Mouse (Mus musculus) liver, embryonic 14.5 days (tissue): Measurements from ENCODE around the gene Dgkh.

Experiments
- CTCF ChIP-seq: IDR thresholded peaks from 2 replicates; pipeline ENCODE4 v1.5.1; 2016; ENCODE audit warnings: antibody characterized with exemption, low read depth, control low read depth
- EP300 ChIP-seq: IDR thresholded peaks from 2 replicates; pipeline ENCODE4 v1.6.1; 2016; ENCODE audit warnings: antibody characterized with exemption, low read depth

GRCm38 (mm10) chr14:78686701-78687100 lies 45.9 kb downstream of the Dgkh start:
- TF ChIP-seq CTCF (no peak), EP300 (no peak)
